Mouse (Mus musculus) lung, postnatal 36 days (tissue): ENCODE results near the gene Apbb1.

Experiments used
- DNase-seq: peaks from one replicate; pipeline ENCODE4 v3.0.0; 2022; ENCODE audit warnings: mixed read lengths

Gene Apbb1

DNA sequence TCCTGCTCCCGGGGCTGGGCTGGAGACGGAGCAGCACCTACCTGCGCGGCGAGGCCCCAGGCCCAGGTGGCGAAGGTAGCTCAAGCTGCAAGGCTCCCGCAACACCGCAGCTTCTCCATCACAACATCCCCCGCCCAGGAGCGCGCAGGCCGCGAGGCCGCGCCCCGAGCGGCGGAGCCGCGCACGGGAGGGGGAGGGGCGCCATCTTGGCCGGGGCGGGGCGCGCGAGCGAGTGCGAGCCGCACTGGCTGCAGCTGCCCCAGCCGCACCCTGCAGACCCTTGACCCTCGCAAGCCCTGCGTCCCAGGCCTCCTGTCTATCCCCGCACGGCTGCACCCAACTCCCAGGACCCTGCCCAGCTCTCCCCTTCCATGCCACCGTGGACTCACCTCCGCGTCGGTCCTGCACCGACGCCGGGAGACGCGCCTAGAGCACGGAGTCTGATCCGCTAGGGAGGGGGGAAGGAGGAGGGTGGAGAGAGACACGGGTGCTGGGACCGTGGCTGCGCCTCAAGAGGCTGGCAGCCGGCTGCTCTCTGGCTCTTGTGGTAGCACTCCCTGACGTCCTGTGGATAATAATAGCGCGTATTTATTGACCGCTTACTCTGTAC, at the start of gene Apbb1:
TSS of gene Apbb1 (minus strand) at position 560 of the 610 bp plus-strand sequence.
- DNase-seq: peak; percentile 86

DNA sequence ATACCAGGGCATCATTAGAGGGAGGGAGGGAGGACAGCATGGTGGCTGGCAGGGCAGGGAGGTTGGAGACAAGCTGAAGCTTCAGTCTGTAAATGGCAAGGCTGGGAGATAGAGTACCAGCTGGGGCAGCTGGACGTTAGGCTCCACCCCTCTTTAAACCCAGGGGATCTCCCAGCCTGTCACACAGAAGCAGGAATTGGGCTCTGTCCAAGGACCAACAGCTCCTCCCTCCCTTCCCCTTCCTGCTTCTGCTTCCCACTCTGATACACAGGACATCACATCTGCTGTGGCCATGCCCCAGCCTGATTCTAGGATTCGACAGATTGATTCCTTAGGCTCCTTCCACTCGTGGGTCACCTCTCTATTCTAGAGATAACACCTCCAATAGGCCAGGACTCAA, 47.2 kb upstream of the Apbb1 start:
- peak; percentile 91 for DNase-seq

DNA sequence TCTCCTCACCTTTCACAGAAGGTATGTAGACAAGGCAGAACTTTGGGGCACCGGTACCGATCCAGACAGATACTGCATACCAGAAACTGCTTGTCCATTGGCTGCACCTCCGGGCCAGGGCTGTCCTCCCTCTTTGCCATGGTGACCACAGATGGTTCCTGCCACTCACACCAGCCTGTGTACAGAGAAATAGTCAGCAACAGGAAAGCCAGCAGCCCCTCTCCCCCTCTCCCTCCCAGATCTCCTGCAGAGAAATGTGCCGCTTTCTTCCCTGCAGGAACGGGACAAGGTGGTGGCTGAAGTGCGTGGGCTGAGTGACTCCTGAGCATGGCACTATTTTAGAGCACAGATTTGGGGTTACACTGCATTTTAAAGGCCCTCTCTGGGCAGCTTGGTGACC, 43.9 kb upstream of the Apbb1 start:
- DNase-seq: peak; percentile 75

- DNase-seq: peak; percentile 60
These were observed 40.3 kb upstream of the Apbb1 start for GRCm38 (mm10) chr7:105621646-105622292.

- peak; percentile 68 for DNase-seq
These were observed 39.6 kb upstream of the Apbb1 start for GRCm38 (mm10) chr7:105621053-105621452.

DNA sequence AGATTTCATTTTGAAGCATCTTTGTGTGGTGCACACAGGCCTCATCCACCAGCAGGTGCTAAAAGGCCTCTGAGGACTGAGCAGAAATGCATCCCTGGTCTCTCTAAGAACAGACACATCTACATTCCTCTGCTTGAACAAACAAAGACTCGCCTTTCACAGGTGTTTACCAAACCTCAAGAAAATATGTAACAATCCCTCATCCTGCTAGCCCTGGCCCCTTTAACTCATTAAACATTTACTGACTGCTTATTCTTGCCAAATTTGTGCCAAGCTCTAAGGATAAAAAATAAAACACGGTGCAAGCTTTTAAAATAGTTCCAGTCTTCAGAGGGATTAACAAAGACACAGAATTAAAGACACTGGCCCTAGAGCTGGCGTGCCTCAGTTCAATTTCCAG, 38.2 kb upstream of the Apbb1 start:
- DNase-seq: no peak

DNA sequence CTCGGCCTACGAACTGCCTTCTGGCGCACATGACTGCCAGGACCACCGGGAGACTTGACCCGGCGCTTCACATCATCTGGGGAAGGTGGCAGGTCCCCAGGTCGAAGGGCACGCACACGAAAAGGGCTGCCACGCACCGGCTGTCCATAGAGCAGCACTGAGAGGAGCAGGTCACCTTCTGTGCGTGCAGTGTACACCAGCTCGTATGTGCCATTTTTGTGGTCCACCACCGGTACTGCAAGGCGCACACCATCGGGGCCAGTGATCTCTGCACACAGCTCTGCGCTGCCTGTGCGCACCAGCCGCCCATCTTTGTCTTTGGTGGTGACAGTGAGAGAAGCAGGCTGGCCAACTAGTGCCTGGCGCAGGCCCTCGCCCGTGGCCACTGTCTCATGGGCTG, 36.4 kb upstream of the Apbb1 start:
- no peak for DNase-seq

GRCm38 (mm10) chr7:105616561-105616960, 35.1 kb upstream of the Apbb1 start:
- DNase-seq: peak; percentile 56

DNA sequence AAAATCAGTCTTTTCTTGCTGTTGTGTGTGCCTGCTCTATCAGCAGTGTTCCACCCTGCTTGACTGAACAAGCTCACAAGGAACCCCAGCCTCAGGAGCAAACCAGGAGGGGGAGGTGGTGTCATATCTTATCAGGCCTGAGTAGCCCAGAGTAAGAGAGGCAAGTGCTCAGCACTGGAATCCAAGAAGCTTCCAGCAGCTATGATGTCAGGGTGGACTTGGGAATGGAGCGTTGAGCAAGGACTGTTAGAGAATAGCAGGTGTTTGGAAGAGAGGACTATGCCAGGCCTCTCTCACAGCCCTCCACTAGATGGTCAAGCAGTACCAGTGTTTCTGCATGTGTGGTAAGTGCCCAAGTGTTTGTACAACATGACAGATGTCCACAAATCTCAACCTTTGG, 34.3 kb upstream of the Apbb1 start:
- peak; percentile 30 for DNase-seq

DNA sequence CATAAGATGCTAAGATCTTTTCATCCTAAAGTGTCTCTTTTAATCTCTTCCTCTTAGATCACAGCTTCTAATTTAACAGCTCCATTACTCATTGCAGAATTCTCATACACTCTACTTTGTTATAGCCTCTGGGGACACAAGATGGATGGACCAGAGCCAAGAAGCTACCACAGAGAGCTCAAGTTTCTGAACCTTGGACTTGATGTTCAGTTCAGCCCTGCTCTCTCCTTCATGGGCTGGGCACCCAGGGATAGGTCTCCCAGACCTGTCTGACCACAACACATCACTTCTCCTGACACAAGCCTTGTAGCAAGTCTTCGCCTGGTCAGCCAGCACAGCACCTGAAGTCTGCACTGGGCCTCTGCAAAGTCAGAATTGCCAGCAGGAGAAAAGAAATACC, 32.9 kb upstream of the Apbb1 start:
- DNase-seq: no peak

- peak; percentile 48 for DNase-seq
These were observed 30.3 kb upstream of the Apbb1 start for GRCm38 (mm10) chr7:105611767-105612166.

DNA sequence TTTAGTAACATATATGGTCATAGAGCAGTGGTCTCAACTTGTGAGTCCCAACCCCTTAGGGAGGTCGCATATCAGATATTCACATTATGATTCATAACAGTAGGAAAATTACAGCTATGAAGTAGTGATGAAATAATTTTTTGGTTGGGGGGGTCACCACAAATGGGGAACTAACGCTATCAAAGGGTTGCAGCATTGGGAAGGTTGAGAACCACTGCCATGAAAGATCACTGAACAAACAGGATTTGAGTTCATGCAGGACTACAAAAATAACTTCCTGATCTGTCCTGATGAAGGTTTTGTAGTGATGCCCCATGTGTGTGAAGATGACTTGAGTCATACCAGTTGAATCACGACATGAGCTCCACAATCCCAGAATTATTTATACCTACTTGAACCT, 27.0 kb upstream of the Apbb1 start:
- no peak for DNase-seq

GRCm38 (mm10) chr7:105602860-105603623, 21.6 kb upstream of the Apbb1 start:
- peak; percentile 92 for DNase-seq

- no peak for DNase-seq
These were observed 8.6 kb upstream of the Apbb1 start for GRCm38 (mm10) chr7:105590097-105590496.

GRCm38 (mm10) chr7:105588325-105588912, 7.0 kb upstream of the Apbb1 start:
- DNase-seq: peak; percentile 20

GRCm38 (mm10) chr7:105581959-105582358, 506 bp upstream of the Apbb1 start:
- DNase-seq: no peak

DNA sequence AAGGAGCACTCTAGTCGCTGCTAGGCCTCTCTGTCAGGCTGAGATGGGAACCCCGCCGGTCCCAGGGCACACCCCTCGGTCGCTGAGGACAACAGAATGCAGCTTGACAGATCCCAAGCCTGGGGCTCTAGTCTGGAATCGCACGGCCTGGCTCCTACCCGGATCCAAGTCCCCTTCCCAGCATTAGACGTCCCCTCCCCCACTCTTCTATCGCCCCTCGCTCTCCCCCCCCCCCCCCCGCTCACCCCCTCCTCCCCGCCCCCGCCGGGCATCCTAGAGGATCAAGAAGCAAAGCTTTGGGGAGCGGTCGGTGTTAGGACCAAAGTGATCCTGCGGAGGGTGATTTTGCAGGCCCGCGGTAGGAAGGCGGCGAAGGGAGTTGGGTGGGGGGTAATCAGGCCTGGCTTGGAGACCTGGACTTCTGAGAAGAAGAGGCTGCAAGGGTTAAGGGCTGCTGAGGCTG, 795 bp downstream of the Apbb1 start:
- peak; percentile 39 for DNase-seq

GRCm38 (mm10) chr7:105578481-105578880, 3.0 kb downstream of the Apbb1 start:
- DNase-seq: no peak

DNA sequence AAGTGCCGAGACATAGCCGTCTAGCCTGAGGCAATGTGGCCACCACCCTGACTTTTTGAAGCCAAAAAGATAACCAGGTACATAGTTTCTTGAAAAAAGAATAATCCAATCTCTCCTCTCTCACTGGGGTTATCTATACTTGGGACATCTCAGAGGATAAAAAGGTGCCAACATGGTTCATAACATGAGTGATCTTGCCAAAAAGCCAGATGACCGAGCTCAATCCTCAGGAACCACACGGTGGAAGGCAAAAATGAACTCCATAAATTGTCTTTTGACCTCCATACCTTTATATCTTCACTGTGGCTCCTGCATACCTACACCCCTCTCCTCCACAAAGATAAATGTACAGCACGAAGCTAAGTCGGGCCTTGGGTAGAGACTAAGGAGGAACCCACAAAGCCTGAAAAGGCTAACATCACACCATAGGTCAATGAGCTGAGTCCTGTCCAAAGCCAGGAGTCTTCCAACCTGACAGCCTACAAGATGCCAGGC, 4.0 kb downstream of the Apbb1 start:
- no peak for DNase-seq

GRCm38 (mm10) chr7:105576166-105576748, 5.2 kb downstream of the Apbb1 start:
- peak; percentile 74 for DNase-seq

DNA sequence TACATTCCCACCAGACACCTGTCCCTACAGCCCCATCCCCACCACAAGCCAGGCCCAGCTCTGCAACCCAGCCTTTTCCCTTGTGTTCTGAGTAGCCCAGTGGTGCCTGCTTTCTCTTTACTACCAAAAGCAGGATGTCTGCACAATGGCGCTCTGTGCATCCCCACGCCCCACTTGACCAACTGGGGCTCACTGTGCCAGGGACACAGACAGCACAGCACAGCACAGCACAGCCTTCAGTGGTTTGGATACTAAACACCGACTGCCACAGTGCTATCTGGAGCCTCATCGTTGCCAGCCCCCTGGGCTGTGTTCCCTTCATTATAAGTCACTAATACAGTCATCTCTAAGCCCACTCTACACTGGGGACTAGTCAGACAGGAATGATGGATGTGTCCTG, 6.9 kb downstream of the Apbb1 start:
- DNase-seq: no peak

DNA sequence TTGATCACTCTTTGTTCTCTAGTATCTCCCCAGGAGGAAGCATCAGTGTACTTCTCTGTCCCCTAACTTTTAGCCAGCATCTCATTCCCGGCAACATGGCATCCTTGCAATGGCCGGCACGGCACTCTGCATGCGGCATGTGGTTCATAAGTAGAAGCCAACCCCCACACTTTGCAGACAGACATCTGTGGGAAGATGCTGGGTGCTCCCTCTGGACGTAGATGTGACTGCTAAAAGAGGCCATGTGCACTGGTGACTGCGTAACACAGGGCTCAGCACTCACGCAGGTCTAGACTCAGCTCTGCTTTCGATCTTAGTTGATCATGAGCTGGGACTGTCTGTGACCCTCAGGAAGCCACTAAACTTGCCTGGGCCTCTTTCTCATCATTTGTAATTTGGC, 8.5 kb downstream of the Apbb1 start:
- no peak for DNase-seq

DNA sequence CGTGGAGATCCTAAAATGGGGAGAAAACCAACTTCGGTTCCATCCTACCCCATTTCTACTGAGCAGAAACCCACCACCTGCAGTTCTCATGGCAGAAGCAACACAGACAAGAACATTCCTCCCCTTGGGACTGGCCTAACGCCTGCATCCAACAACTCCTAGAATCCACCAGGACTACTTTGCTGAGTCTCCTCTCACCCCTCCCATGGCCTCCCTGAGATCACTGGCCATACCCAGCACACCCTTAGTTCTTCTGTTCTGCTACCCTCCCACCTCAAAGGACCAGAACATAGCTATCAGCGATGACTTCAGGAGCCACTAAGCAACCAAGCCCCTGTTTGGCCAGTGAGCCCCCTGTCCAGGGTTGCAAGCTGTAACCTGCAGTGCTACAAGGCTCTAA, 10.7 kb downstream of the Apbb1 start:
- DNase-seq: no peak
